ENCODE assay signal across 23 mouse cellular contexts in genomic region chr2:76702188-76702587, GRCm38 (mm10). TPM values are rescaled to one million over a fixed set of nuclear protein-coding genes. Genes with fewer than 3 reads are reported as not detected.
"Had no signal": no experiment of that assay in that cellular context is flagged by ENCODE, and none has a peak within 500 bp of the region (broad histone marks: within the 10 kb centered on the region; RNA-seq: fewer than 3 reads in every experiment).

No protein-coding gene starts in this region.

- H3K27ac ChIP-seq: kidney, embryonic 15.5 days; left cerebral cortex, adult 2 months; limb, embryonic 12.5 days; limb, embryonic 15.5 days; liver, embryonic 14.5 days; macrophage; midbrain, embryonic 12.5 days; midbrain, embryonic 15.5 days; neural tube, embryonic 13.5 days; stomach, embryonic 15.5 days had no signal

- DNase-seq: kidney, postnatal 10 days; kidney, postnatal 36 days; layer of hippocampus, postnatal 36 days; left cerebral cortex, postnatal 4 days; liver, postnatal 0 days; lung, embryonic 14.5 days; retina, postnatal 1 day; right cerebral cortex, postnatal 25 days; spleen, adult 18-20 months; thymus, postnatal 25 days had no signal

- H3K4me1 ChIP-seq: limb, embryonic 12.5 days; limb, embryonic 15.5 days; midbrain, embryonic 12.5 days; midbrain, embryonic 15.5 days; stomach, embryonic 15.5 days had no signal

- H3K4me2 ChIP-seq: kidney, embryonic 15.5 days; limb, embryonic 12.5 days; limb, embryonic 15.5 days; liver, embryonic 11.5 days; lung, embryonic 14.5 days; midbrain, embryonic 12.5 days; midbrain, embryonic 15.5 days; neural tube, embryonic 13.5 days; stomach, embryonic 15.5 days had no signal

- H3K4me3 ChIP-seq: kidney, embryonic 15.5 days; left cerebral cortex, adult 2 months; limb, embryonic 12.5 days; limb, embryonic 15.5 days; midbrain, embryonic 12.5 days; midbrain, embryonic 15.5 days; neural tube, embryonic 13.5 days; stomach, embryonic 15.5 days had no signal

- H3K9me3 ChIP-seq: kidney, embryonic 15.5 days; limb, embryonic 12.5 days; limb, embryonic 15.5 days; midbrain, embryonic 12.5 days; midbrain, embryonic 15.5 days; neural tube, embryonic 13.5 days; stomach, embryonic 15.5 days had no signal

- ATAC-seq: liver, postnatal 0 days; lung, postnatal 0 days; midbrain, embryonic 15.5 days had no signal

- H3K9ac ChIP-seq: kidney, embryonic 15.5 days; limb, embryonic 12.5 days; limb, embryonic 15.5 days; liver, embryonic 14.5 days; liver, postnatal 0 days; lung, embryonic 14.5 days; midbrain, embryonic 12.5 days; midbrain, embryonic 15.5 days; neural tube, embryonic 13.5 days; stomach, embryonic 15.5 days had no signal

- H3K27me3 ChIP-seq: kidney, embryonic 15.5 days; limb, embryonic 12.5 days; limb, embryonic 15.5 days; midbrain, embryonic 12.5 days; midbrain, embryonic 15.5 days; neural tube, embryonic 13.5 days; stomach, embryonic 15.5 days had no signal

RNA-seq across cellular contexts. Expression of gene Pjvk, which starts 53.9 kb away (rescaled TPM):
- total RNA-seq: layer of hippocampus, postnatal 36 days; left cerebral cortex, adult 2 months; neutrophil, adult 5-6 weeks had no signal
- polyA plus RNA-seq: liver, embryonic 11.5 days; liver, embryonic 14.5 days; liver, postnatal 0 days had no signal
